Mouse (Mus musculus): Measurements from ENCODE around the gene 1110008P14Rik.
A peak's percentile ranks its signal among the peaks of the same experiment; 100 is the strongest.

1110008P14Rik gene

GRCm38 (mm10) chr2:32381775-32382223 lies at the start of gene 1110008P14Rik:
1110008P14Rik (minus strand) TSS chr2:32381938.
- DNase-seq, result peak; percentile 96 to 97

GRCm38 (mm10) chr2:32430701-32431676 lies 49.3 kb upstream of the 1110008P14Rik start:
- DNase-seq, result peak; percentile 90 to 92

GRCm38 (mm10) chr2:32429215-32429891 lies 47.6 kb upstream of the 1110008P14Rik start:
- no peak for DNase-seq

- DNase-seq, result no peak
These were observed 46.6 kb upstream of the 1110008P14Rik start for GRCm38 (mm10) chr2:32428262-32428722.

- no peak for DNase-seq
These were observed 46.0 kb upstream of the 1110008P14Rik start for GRCm38 (mm10) chr2:32427720-32428119.

GRCm38 (mm10) chr2:32426141-32426540 lies 44.4 kb upstream of the 1110008P14Rik start:
- no peak for DNase-seq

GRCm38 (mm10) chr2:32425568-32425967 lies 43.8 kb upstream of the 1110008P14Rik start:
- no peak for DNase-seq

GRCm38 (mm10) chr2:32424796-32425195 lies 43.1 kb upstream of the 1110008P14Rik start:
- no peak for DNase-seq

- DNase-seq, result peak in 1 of 2 experiments; percentile 39
These were observed 42.0 kb upstream of the 1110008P14Rik start for GRCm38 (mm10) chr2:32423481-32424331.

- no peak for DNase-seq
These were observed 40.1 kb upstream of the 1110008P14Rik start for GRCm38 (mm10) chr2:32421851-32422251.

GRCm38 (mm10) chr2:32420647-32421046 lies 38.9 kb upstream of the 1110008P14Rik start:
- DNase-seq, result no peak

- no peak for DNase-seq
These were observed 38.4 kb upstream of the 1110008P14Rik start for GRCm38 (mm10) chr2:32420066-32420608.

- peak in 1 of 2 experiments; percentile 24 for DNase-seq
These were observed 37.6 kb upstream of the 1110008P14Rik start for GRCm38 (mm10) chr2:32419359-32419758.

- no peak for DNase-seq
These were observed 36.9 kb upstream of the 1110008P14Rik start for GRCm38 (mm10) chr2:32418430-32419151.

- DNase-seq, result no peak
These were observed 35.7 kb upstream of the 1110008P14Rik start for GRCm38 (mm10) chr2:32417486-32417885.

GRCm38 (mm10) chr2:32416556-32416955 lies 34.8 kb upstream of the 1110008P14Rik start:
- DNase-seq, result no peak

- no peak for DNase-seq
These were observed 34.1 kb upstream of the 1110008P14Rik start for GRCm38 (mm10) chr2:32415801-32416200.

GRCm38 (mm10) chr2:32413936-32414335 lies 32.2 kb upstream of the 1110008P14Rik start:
- no peak for DNase-seq

GRCm38 (mm10) chr2:32412742-32413531 lies 31.2 kb upstream of the 1110008P14Rik start:
- no peak for DNase-seq

- no peak for DNase-seq
These were observed 29.7 kb upstream of the 1110008P14Rik start for GRCm38 (mm10) chr2:32411407-32411806.

Data from cerebellum, postnatal 14 days (tissue).